Mouse (Mus musculus) urinary bladder, postnatal 10 days (tissue): ENCODE results near the gene Gm15557.

ENCODE experiments used
- DNase-seq: peaks from one replicate; pipeline ENCODE4 v3.0.0; 2022; ENCODE audit warnings: low spot score

Gm15557 gene

DNA sequence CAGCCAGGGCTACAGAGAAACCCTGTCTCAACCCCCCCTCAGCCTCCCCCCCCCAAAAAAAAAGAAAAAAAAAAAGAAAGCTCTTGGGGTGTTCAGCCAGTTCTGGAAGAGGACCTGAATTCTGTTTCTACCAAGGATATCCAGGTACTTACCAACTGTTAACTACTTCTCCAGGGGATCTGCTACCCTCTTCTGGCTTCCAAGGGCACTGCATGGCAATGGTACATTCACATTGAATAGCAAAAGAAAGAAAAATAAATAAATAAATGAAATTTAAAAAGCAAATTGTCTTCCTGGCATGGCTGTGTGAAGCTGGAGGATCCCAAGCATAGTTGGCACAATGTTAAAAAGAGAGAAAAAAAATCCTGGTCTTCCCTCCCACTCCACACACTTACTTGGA is 11.5 kb downstream of the Gm15557 start:
- no peak for DNase-seq

DNA sequence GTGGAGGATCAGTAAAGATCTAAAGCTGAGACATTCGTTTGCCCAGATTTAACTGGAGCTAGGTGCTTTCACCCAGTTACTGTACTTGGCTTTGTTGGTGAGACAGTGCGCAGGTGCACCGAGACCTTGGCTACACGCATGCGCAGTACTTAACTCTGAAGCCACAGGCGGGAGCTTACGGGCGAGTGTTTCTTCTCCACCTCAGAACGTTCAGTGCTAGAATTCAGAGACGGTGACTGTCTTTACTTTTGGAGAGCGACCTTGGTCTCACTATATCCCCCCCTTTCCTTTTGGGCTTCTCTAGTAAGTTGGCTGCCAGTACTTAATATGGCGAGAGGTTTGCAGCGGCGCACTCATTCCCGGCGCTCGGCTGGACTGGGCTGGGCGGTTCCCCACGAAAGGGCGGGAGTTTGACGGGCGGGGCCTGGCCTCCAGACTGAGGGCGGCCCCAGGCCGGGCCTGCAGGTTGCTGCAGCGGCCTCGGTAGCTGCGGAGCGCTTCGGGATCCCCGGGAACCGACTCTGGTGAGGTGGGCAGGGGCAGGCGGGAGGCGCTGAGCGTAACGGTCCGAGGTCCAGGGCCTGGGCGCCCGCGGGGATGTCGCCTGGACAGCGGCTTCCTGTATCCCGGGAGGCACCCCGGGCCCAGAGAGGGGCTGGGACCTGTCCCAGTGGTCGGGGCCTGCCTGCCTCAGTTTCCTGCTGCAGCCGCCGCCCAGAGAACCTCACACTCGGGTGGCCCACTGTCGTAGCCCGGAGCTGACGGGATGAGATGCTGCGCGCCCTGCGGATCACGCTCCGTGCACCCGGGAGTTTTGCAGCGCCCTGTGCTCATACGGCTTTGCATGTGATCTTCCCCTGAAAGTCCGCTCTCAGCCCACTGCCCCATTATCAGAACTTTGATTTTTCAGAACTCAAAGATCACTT is 15.9 kb downstream of the Gm15557 start, which contains the start of gene Cep250:
TSS of gene Cep250 (plus strand) at position 325 of the 926 bp plus-strand sequence.
- peak; percentile 62 for DNase-seq

DNA sequence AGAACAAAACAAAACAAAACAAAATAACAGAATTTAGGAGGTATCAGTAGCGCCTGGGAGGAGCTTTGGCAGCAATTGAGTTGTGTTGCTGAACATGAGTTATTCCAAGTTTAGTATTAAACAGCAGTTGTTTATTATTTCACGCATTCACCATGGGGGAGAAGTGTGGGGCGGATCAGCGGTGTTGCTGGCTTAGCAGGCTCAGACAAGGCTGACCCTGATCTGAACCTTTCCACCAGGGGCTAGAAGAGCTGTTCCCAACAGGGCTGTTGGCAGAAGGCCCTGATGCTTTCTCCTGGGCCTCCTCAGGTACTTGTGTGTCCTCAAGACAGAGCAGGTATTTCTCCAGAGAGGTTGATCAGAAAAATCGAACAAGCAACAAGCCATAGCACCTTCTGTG is 19.5 kb downstream of the Gm15557 start:
- no peak for DNase-seq

DNA sequence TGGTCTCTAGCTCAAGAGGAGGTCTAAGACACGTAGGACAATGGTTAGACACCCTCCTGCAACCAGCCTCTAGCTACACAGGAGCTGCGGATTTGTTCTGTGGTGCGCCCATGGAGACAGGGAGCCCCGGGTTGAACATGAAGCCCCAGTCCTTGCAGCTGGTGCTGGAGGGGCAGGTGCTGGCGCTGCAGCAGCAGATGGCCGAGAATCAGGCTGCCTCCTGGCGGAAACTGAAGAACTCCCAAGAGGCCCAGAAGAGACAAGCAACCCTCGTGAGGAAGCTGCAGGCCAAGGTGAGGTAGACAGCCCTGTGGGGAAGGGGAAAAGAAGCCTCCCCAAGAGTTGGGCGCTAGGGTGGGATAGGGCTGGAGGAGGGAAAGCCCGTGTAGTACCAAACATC is 21.3 kb downstream of the Gm15557 start:
- DNase-seq = no peak

DNA sequence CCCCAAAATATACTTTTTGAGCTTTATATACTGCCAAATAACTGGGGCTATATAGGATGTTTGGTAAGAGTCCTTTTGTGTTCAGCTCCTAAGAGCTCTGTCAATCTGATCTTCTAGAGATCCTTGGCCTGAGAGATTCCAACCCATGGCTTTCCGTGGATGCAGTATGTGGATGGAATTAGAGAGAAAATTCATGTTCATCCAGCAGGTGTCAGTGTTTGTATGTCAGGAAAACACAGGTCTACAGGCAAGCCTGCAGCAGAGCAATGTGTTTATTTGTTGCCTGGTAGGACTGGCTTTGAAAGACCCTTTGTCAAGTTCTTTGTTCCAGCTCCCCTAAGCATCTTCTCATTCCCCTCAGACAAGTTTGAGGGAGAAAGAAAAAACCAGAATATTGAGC is 22.5 kb downstream of the Gm15557 start:
- DNase-seq = no peak

GRCm38 (mm10) chr2:155973348-155973747 is 32.8 kb downstream of the Gm15557 start:
- no peak for DNase-seq

DNA sequence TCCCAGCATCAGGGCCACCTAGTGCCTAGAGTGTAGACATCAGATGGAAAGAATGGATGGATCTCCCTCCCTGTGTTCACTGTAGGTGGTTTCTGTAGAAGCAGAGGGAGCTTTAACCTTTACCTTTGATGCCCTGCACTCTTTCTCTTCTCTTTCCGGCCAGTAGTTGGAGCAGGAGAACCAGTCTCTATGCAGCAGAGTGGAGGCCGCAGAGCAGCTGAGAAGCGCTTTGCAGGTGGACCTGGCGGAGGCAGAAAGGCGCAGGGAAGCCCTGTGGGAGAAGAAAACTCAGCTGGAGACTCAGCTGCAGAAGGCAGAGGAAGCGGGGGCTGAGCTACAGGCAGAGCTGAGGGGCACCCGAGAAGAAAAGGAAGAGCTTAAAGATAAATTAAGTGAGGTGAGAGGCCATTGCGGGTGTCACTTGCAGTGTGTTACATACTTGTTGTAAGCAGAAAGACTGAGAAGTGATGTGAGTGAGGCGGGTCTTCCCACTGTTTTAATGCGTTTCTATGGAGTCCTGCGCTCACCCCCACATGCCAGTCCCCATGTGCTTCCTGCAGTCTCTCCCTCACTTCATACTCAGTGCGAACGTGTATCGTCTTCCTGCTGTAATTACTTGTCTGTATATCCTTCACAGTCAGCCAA is 33.7 kb downstream of the Gm15557 start:
- DNase-seq = no peak

DNA sequence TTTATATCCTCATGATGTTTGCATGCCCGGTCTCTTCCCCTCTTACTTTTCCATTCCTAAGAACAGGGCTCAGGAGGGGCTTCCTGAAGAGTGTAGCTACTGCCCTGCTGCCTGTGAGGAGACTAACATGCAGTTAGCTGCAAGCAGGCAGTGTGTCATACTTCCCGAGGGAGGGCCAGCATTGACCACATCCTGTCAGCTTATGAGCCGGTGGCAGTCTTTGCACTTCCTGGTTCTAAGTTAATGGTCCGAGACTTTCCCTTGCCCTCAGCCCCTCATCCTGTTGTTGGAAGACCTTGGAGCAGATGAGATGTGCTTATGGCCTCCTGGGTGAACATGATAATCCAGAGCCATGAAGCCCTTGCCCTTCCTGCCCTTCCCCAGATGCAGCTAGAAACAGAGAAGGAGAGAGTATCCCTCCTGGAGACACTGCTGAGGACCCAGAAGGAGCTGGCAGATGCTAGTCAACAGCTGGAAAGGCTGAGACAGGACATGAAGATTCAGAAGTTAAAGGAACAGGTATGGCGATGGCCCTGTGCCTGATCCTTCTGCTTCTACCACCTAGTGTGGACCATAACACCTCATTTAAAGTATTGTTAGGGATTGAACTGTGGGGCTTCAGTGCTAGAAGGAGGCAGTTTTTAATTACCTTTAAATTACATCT is 38.9 kb downstream of the Gm15557 start:
- no peak for DNase-seq

GRCm38 (mm10) chr2:155985776-155986175 is 45.2 kb downstream of the Gm15557 start:
- no peak for DNase-seq

DNA sequence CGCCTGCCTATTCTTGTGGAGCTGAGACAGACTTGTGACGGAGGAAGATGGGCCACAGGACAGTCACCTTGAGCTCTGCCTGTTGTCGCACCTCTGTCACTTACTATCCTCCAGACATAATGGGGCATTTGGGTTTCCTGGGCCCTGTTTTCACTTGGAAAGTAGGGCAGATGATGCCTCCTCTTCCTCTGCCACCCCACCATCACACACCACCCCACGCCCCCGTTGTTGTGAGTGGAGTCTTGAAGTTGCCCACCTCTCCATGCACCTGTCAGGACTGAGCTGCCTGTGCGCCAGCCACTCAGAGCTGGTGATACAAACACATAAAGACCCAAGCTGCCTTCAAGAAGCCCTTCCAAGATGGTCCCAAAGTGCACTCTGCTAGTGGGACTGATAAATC is 46.6 kb downstream of the Gm15557 start:
- no peak for DNase-seq

GRCm38 (mm10) chr2:155989085-155989484 is 48.6 kb downstream of the Gm15557 start:
- no peak for DNase-seq

GRCm38 (mm10) chr2:155991151-155991550 is 50.6 kb downstream of the Gm15557 start:
- DNase-seq = no peak

DNA sequence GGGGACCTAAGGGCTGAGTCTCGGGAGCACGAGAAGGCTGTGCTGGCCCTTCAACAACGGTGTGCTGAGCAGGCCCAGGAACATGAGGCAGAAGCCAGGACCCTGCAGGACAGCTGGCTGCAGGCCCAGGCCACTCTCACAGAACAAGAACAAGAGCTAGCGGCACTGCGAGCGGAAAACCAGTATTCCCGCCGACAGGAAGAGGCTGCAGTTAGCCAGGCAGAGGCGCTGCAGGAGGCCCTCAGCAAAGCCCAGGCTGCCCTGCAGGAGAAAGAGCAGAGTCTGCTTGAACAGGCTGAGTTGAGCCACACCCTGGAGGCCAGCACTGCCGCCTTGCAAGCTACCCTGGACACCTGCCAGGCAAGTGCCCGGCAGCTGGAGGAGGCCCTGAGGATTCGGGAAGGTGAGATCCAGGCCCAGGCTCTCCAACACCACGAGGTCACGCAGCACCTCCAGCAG is 51.4 kb downstream of the Gm15557 start:
- DNase-seq = no peak
